11 mouse cellular contexts compared by ENCODE assay signal in the genomic region with DNA sequence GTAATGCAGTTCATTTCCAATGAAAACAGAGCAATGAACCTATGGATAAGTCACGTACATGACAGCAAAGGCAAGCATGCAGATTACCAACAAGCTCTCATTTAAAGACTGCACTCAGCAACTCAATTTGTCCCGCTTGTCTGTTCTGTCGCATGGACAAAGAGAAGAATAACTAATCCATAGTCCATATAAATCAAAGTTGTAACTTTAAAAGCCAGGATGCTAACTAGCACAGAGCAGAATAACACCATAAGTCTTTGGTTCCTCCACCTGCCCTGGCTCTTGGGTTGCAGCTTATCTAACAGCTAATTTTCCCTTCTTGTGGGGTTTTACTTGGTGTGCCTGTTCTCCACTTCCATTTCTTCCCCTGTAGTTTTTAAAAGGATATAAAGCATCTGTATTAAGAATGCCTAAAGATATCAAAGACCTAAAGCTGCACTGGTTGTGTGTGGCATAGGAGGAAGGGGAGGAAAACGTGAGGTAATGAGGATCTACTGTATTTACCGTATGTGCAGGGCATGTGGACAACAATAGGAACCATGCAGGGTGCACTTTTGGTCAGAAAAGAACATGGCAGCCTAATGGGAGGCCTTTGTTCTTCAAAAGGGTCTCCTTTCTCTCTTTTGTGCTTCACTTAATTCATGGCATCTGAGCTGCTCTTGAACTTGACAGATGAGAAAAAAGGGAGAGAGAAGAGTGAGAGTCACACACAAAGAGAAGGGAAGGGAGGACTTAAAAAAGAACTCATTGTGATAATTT. TPM values are rescaled to one million over a fixed set of nuclear protein-coding genes. Genes with fewer than 3 reads are reported as not detected.
DNase-seq lines count a peak whose midpoint lies in the region; ATAC-seq lines count a peak whose summit lies in the region.
"Had no signal": no experiment of that assay in that cellular context is flagged by ENCODE, and none has a peak within 500 bp of the region (broad histone marks: within the 10 kb centered on the region; RNA-seq: fewer than 3 reads in every experiment).

No protein-coding gene starts in this region.

- no peaks in the 10 kb centered on the region for H3K36me3 ChIP-seq in neural tube, embryonic 11.5 days (ENCODE audit: control insufficient read depth, insufficient read depth, low read length)
- peaks cover 2% of the 10 kb centered on the region; the same call in 1 of the 2 replicates for H3K36me3 ChIP-seq in neural tube, embryonic 15.5 days
- H3K36me3 ChIP-seq in forebrain, embryonic 12.5 days (replicated peaks), result 0 out of 2 replicates have a peak, but pooled peaks cover 3% of the 10 kb centered on the region
- no peaks in the 10 kb centered on the region for H3K36me3 ChIP-seq in hindbrain, embryonic 16.5 days (ENCODE audit: control insufficient read depth, insufficient read depth, low read length)
- H3K36me3 ChIP-seq: embryonic facial prominence, embryonic 15.5 days; liver, embryonic 12.5 days had no signal

- 42% methylated on average over 5 of the region's 5 CpGs for WGBS in neural tube, embryonic 11.5 days
- 22% methylated on average over 5 of the region's 5 CpGs for WGBS in neural tube, embryonic 15.5 days
- 17% methylated on average over 5 of the region's 5 CpGs for whole genome bisulfite sequencing in forebrain, embryonic 12.5 days
- 35% methylated on average over 5 of the region's 5 CpGs for WGBS in hindbrain, embryonic 16.5 days

- peak; percentile 64 for DNase-seq in neural tube, embryonic 11.5 days (ENCODE audit: low spot score)
- peak; percentile 86 for DNase-seq in retina, embryonic 14.5 days (ENCODE audit: low spot score)
- no peak for DNase-seq in layer of hippocampus, adult 18-20 months (ENCODE audit: low spot score in 2 of 2)
- DNase-seq in cerebellum, postnatal 14 days, result no peak
- no peak for DNase-seq in left cerebral cortex, postnatal 14 days (ENCODE audit: low spot score in 2 of 2)

- ATAC-seq in neural tube, embryonic 11.5 days (ENCODE audit: insufficient read depth, low FRiP score, low TSS enrichment), result peak; percentile 87
- no peak for ATAC-seq in neural tube, embryonic 15.5 days (ENCODE audit: low FRiP score)
- ATAC-seq in forebrain, embryonic 12.5 days (ENCODE audit: low FRiP score), result peak; percentile 94
- peak; percentile 45; the same call in 1 of the 2 replicates for ATAC-seq in hindbrain, embryonic 16.5 days
- ATAC-seq: intestine, embryonic 16.5 days; liver, embryonic 12.5 days had no signal

- H3K4me1 ChIP-seq in neural tube, embryonic 11.5 days (ENCODE audit: control insufficient read depth, insufficient read depth, low read length), result 0 out of 2 replicates have a peak, but pooled peaks cover 4% of the 10 kb centered on the region
- H3K4me1 ChIP-seq in neural tube, embryonic 15.5 days, result peaks cover 7% of the 10 kb centered on the region; the same call in 1 of the 2 replicates
- peaks cover 25% of the 10 kb centered on the region for H3K4me1 ChIP-seq in forebrain, embryonic 12.5 days
- H3K4me1 ChIP-seq in hindbrain, embryonic 16.5 days (ENCODE audit: control insufficient read depth, insufficient read depth, low read depth, low read length), result no peaks in the 10 kb centered on the region
- H3K4me1 ChIP-seq: embryonic facial prominence, embryonic 15.5 days had no signal

- no peaks in the 10 kb centered on the region for H3K9me3 ChIP-seq in neural tube, embryonic 11.5 days (ENCODE audit: control insufficient read depth, low read length)
- no peaks in the 10 kb centered on the region for H3K9me3 ChIP-seq in neural tube, embryonic 15.5 days (replicated peaks)
- H3K9me3 ChIP-seq in forebrain, embryonic 12.5 days, result no peaks in the 10 kb centered on the region
- H3K9me3 ChIP-seq in hindbrain, embryonic 16.5 days (ENCODE audit: control insufficient read depth, low read length), result no peaks in the 10 kb centered on the region
- H3K9me3 ChIP-seq: embryonic facial prominence, embryonic 15.5 days; liver, embryonic 12.5 days had no signal

- H3K4me2 ChIP-seq in neural tube, embryonic 11.5 days (ENCODE audit: low read depth), result no peak overlapping the region
- no peak overlapping the region for H3K4me2 ChIP-seq in neural tube, embryonic 15.5 days
- peak overlapping the region; percentile 29 for H3K4me2 ChIP-seq in forebrain, embryonic 12.5 days
- no peak overlapping the region for H3K4me2 ChIP-seq in hindbrain, embryonic 16.5 days (ENCODE audit: low read length)
- H3K4me2 ChIP-seq: embryonic facial prominence, embryonic 15.5 days; liver, embryonic 12.5 days had no signal

- no peak overlapping the region for H3K9ac ChIP-seq in neural tube, embryonic 11.5 days (ENCODE audit: low read length)
- H3K9ac ChIP-seq in neural tube, embryonic 15.5 days (replicated peaks), result no peak overlapping the region
- 0 out of 2 replicates have a peak overlapping the region, but pooled peaks have one; percentile 4 for H3K9ac ChIP-seq in forebrain, embryonic 12.5 days
- H3K9ac ChIP-seq in hindbrain, embryonic 16.5 days (ENCODE audit: low read depth, low read length), result no peak overlapping the region
- H3K9ac ChIP-seq: embryonic facial prominence, embryonic 15.5 days; liver, embryonic 12.5 days had no signal

- 0 out of 2 replicates have a peak, but pooled peaks cover 3% of the 10 kb centered on the region for H3K27me3 ChIP-seq in neural tube, embryonic 11.5 days (ENCODE audit: control insufficient read depth, insufficient read depth, low read length)
- no peaks in the 10 kb centered on the region for H3K27me3 ChIP-seq in neural tube, embryonic 15.5 days (replicated peaks)
- H3K27me3 ChIP-seq in forebrain, embryonic 12.5 days, result no peaks in the 10 kb centered on the region
- no peaks in the 10 kb centered on the region for H3K27me3 ChIP-seq in hindbrain, embryonic 16.5 days (replicated peaks; ENCODE audit: control insufficient read depth, insufficient read depth, low read length)
- H3K27me3 ChIP-seq: embryonic facial prominence, embryonic 15.5 days; liver, embryonic 12.5 days had no signal

- intact Hi-C loops in left cerebral cortex, postnatal 14 days (cut with DNase I), result loop anchor here (10.0 kb wide), 1 partner anchor 112 kb away; no protein-coding TSS in a partner anchor

- H3K4me3 ChIP-seq in neural tube, embryonic 11.5 days (ENCODE audit: low read depth, low read length), result no peak overlapping the region
- no peak overlapping the region for H3K4me3 ChIP-seq in neural tube, embryonic 15.5 days (replicated peaks)
- H3K4me3 ChIP-seq in forebrain, embryonic 12.5 days (replicated peaks), result no peak overlapping the region
- H3K4me3 ChIP-seq in hindbrain, embryonic 16.5 days (ENCODE audit: low read length), result no peak overlapping the region
- H3K4me3 ChIP-seq: embryonic facial prominence, embryonic 15.5 days; liver, embryonic 12.5 days had no signal

- no peak overlapping the region for H3K27ac ChIP-seq in neural tube, embryonic 11.5 days (ENCODE audit: low read depth, low read length)
- no peak overlapping the region for H3K27ac ChIP-seq in neural tube, embryonic 15.5 days (replicated peaks)
- H3K27ac ChIP-seq in forebrain, embryonic 12.5 days, result peak overlapping the region; percentile 75
- no peak overlapping the region for H3K27ac ChIP-seq in hindbrain, embryonic 16.5 days (ENCODE audit: low read depth, low read length)
- H3K27ac ChIP-seq: embryonic facial prominence, embryonic 15.5 days; liver, embryonic 12.5 days had no signal

RNA-seq across cellular contexts. Expression of gene Pou2f1, which starts 36.1 kb away (rescaled TPM):
- 27.0 and 27.5 TPM in 2 replicates for polyA plus RNA-seq in neural tube, embryonic 11.5 days (2014; fragmentation: Nextera tagmentation; extraction: Ambion mirVana)
- polyA plus RNA-seq in neural tube, embryonic 15.5 days (2015; fragmentation: Nextera tagmentation; extraction: Ambion mirVana), result 14.7 and 15.3 TPM in 2 replicates
- polyA plus RNA-seq in forebrain, embryonic 12.5 days (2016; fragmentation: Nextera tagmentation; extraction: Ambion mirVana), result 27.8 and 29.6 TPM in 2 replicates
- polyA plus RNA-seq in hindbrain, embryonic 16.5 days (2015; fragmentation: Nextera tagmentation; extraction: Ambion mirVana), result 14.3 and 15.5 TPM in 2 replicates
- 10 to 100 TPM; 14.6 to 18.0 TPM for total RNA-seq in layer of hippocampus, adult 18-20 months (2021)
- total RNA-seq in left cerebral cortex, postnatal 14 days (2021), result 10 to 100 TPM; 14.2 to 18.0 TPM

Comparison
In these comparisons a context has a peak if more than half of its experiments do, and no peak if none do; other contexts are left out.
1. DNase-seq: peak in neural tube, embryonic 11.5 days (single experiment) and retina, embryonic 14.5 days (single experiment); none in layer of hippocampus, adult 18-20 months (0 of 2), cerebellum, postnatal 14 days (0 of 2) and left cerebral cortex, postnatal 14 days (0 of 2).